Mouse (Mus musculus) lung, embryonic 14.5 days (tissue): ENCODE results near the gene Klhdc8a. TPM values are rescaled to one million over a fixed set of nuclear protein-coding genes. Genes with fewer than 3 reads are reported as not detected.
"Not testable (repeated sequence)": the region's sequence is repeated elsewhere in the genome, so short reads cannot be mapped to it uniquely, and the experiment has no call there.

ENCODE experiments used
- ATAC-seq: fragments of 200-750 bp; cut with Nextera tagmentation; 2 replicates; pipeline ENCODE4 v1.8.0; 2017; ENCODE audit warnings: mild to moderate bottlenecking, moderate TSS enrichment, moderate library complexity; ENCODE audit not compliant: insufficient read depth
- DNase-seq: peaks from one replicate; pipeline ENCODE4 v3.0.0-alpha.2; 2015
- H3K27ac ChIP-seq: fragments of 300-500 bp; sonication (generic); 2 replicates; pipeline ENCODE4 v1.5.1; 2014; ENCODE audit warnings: low read depth, mild to moderate bottlenecking, moderate library complexity
- H3K27me3 ChIP-seq: fragments of 300-500 bp; sonication (generic); 2 replicates; pipeline ENCODE4 v1.6.1; 2014; ENCODE audit warnings: low read length, control low read depth; ENCODE audit not compliant: insufficient read depth
- H3K36me3 ChIP-seq: fragments of 300-500 bp; sonication (generic); 2 replicates; pipeline ENCODE4 v1.6.1; 2014; ENCODE audit warnings: control low read depth; ENCODE audit not compliant: insufficient read depth
- H3K4me1 ChIP-seq: fragments of 300-500 bp; sonication (generic); 2 replicates; pipeline ENCODE4 v1.6.1; 2014; ENCODE audit warnings: antibody characterized with exemption, control low read depth; ENCODE audit not compliant: insufficient read depth
- H3K4me2 ChIP-seq: fragments of 300-500 bp; sonication (generic); 2 replicates; pipeline ENCODE4 v1.6.1; 2014; ENCODE audit warnings: mild to moderate bottlenecking
- H3K4me3 ChIP-seq: fragments of 300-500 bp; sonication (generic); 2 replicates; pipeline ENCODE4 v1.5.1; 2014; ENCODE audit warnings: low read depth, low read length
- H3K9ac ChIP-seq: fragments of 300-500 bp; sonication (generic); 2 replicates; pipeline ENCODE4 v1.6.1; 2014
- H3K9me3 ChIP-seq: fragments of 300-500 bp; sonication (generic); 2 replicates; pipeline ENCODE4 v1.6.1; 2016; ENCODE audit warnings: low read depth, low read length, control low read depth
- CTCF ChIP-seq: IDR thresholded peaks from 2 replicates; pipeline ENCODE4 v1.5.1; 2016; ENCODE audit warnings: antibody characterized with exemption, low read depth
- WGBS: fragments of 180-500 bp; shearing (Covaris S2); extraction: QIAGEN DNeasy Blood & Tissue Kit; methylation state at CpG from one replicate; pipeline ENCODE4 v1.1.7; 2014; 5-methylcytosine and 5-hydroxymethylcytosine counted together
- polyA plus RNA-seq: library from polyadenylated mRNA; unstranded; fragments of >200 nt; fragmentation: Nextera tagmentation; extraction: Ambion mirVana; gene quantifications from 2 replicates; pipeline ENCODE4 v1.2.1, GENCODE M21; 2014

Gene Klhdc8a
- polyA plus RNA-seq, 1 experiment from 2014 or later = 0.46 TPM

DNA sequence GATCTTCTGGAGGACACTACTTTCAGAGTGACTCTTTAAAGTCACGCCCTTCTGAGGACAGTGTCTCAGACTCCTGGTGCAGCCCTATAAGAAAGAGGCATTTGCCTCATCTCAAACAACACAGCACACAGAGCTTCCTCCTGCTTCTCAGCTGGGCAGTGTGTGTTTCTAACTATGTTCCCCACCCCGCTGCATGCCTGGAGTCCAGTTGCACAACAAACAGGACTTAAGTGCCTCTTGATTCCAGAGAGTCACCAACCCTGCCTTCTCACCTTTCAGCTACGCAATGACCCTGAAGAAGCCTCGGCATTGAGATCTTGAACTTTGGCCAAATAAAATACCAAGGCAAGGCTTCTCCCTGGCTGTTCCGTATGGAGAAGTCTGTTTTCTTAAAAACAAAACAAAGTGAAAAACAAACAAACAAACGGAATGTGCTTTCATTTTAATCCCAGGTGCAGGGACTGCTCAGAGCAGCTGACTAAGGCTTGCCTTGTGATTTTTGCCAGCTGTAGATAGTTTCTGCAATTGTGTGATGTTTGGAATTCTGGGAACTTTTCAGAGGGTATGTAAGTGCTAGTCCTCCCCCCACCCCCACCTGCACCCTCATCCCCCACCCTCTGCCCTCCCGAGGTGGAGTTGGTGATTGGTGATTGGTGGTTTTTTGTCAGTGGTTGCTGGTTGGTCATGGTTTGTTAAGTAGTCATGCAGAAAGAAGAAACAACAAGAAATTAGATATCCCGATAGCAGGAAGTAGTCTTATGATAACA, 31.5 kb upstream of the Klhdc8a start:
- Histone ChIP-seq H3K27ac (no peak overlapping the region), H3K4me3 (no peak overlapping the region), H3K27me3 (no peaks in the 10 kb centered on the region), H3K4me1 (no peaks in the 10 kb centered on the region), H3K36me3 (no peaks in the 10 kb centered on the region), H3K9me3 (no peaks in the 10 kb centered on the region), H3K9ac (no peak overlapping the region), H3K4me2 (no peak overlapping the region)
- no peak; the same call in 1 of the 2 replicates for ATAC-seq
- peak; percentile 40 for DNase-seq
- no peak for TF ChIP-seq CTCF
- 30% methylated on average over 8 of the region's 8 CpGs for WGBS

DNA sequence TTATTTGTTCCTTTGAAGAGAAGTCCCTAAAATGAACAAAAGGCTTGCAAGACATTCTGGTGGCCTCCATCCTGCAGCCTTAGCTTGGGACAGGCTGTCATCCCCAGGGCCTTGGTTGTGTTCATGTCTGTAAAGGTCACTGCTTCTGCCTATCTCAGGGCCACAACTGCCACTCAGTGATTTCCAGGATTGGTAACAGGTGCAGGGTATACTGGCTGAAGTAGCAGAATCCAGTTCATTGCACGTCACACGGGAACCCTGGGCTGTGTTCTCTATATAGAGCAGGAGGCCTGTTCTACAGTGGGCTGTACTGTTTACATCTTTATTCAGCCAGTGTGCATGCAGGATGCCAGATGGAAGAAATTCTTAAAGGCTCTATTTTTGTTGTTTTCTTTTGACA, 30.5 kb upstream of the Klhdc8a start:
- DNase-seq (no peak), ATAC-seq (no peak)
- Histone ChIP-seq H3K4me3 (no peak overlapping the region), H3K27me3 (no peaks in the 10 kb centered on the region), H3K4me2 (no peak overlapping the region), H3K4me1 (no peaks in the 10 kb centered on the region), H3K27ac (no peak overlapping the region), H3K9me3 (no peaks in the 10 kb centered on the region), H3K9ac (no peak overlapping the region), H3K36me3 (no peaks in the 10 kb centered on the region)
- no peak for TF ChIP-seq CTCF
- 55% methylated on average over 2 of the region's 2 CpGs for WGBS

DNA sequence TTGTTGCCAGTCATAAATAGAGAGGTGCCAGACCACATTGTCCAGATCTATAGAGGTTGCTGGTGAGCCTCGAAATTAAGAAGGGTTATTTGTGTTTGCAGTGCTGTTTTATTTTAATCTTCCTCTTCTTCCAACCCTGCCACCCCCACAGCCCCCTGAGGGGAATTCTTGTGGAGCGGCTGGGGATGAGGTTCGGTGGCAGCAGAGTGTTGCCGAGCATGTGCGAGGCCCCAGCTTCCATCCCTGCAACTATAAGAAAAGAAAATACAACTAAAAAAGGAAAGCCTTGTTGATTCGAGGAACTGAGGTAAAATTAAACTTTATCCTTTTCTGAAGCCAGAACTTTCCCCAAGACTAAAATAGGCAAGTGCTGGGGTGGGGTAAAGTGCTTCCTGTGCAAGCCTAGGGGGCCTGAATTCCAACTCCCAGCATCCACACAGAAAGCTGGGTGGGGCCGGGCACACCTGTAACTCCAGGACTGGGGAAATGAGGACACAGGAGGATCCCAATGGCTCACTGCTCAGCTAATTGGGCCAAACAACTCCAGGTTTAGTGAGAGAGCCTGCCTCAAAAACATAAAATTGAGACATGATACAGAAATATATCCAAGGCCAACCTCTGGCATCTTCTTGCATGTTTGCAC, 29.9 kb upstream of the Klhdc8a start:
- Histone ChIP-seq H3K27me3 (no peaks in the 10 kb centered on the region), H3K9ac (no peak overlapping the region), H3K4me3 (no peak overlapping the region), H3K36me3 (no peaks in the 10 kb centered on the region), H3K4me1 (no peaks in the 10 kb centered on the region), H3K27ac (no peak overlapping the region), H3K4me2 (no peak overlapping the region), H3K9me3 (no peaks in the 10 kb centered on the region)
- ATAC-seq = no peak
- no peak for TF ChIP-seq CTCF
- WGBS = 62% methylated on average over 7 of the region's 7 CpGs
- DNase-seq = no peak

DNA sequence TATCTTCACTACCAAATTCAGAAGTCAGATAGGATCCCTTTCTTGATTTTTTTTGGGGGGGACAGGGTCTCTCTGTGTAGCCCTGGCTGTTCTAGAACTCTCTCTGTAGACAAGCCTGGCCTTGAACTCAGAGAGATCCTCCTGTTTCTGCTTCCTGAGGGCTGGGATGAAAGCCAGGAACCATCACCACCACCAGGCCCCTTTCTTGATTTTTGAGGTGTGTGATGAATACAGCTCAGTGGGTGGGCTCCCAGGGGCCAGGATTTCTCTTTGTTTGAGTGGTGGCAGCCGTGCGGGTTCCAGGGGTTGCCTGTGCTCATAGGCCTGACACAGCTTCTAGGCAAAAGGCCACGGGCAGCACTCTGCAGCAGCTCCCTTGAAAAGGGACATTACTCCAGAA, 27.2 kb upstream of the Klhdc8a start:
- no peaks in the 10 kb centered on the region for H3K4me1 ChIP-seq
- no peak overlapping the region for H3K4me2 ChIP-seq
- no peak overlapping the region for H3K4me3 ChIP-seq
- H3K27ac ChIP-seq = no peak overlapping the region
- ATAC-seq = no peak
- H3K27me3 ChIP-seq = no peaks in the 10 kb centered on the region
- WGBS = 74% methylated on average over 3 of the region's 3 CpGs
- TF ChIP-seq CTCF = no peak
- DNase-seq = no peak
- no peaks in the 10 kb centered on the region for H3K36me3 ChIP-seq
- no peak overlapping the region for H3K9ac ChIP-seq
- H3K9me3 ChIP-seq = no peaks in the 10 kb centered on the region

DNA sequence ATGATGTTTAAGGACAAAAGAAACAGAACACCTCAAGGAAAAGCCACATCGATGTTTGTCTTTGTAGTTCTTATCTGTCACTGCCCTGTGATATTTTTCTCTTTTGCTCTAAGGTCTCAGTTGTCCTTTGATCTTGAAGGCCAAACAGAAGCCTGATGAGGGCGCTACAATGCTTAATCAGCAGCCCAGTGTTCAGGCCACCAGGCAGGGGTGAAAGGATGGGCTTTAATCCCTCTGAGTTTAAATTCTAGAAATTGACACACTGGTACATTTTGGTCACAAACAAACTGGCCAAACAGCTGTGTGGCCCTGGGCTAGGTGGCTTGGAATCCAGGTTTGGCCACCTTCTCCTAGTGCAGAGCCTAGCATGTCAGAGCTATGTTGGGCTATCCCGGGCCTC, 21.7 kb upstream of the Klhdc8a start:
- Histone ChIP-seq H3K4me2 (no peak overlapping the region), H3K27ac (no peak overlapping the region), H3K36me3 (no peaks in the 10 kb centered on the region), H3K9me3 (no peaks in the 10 kb centered on the region), H3K9ac (no peak overlapping the region), H3K27me3 (no peaks in the 10 kb centered on the region), H3K4me1 (no peaks in the 10 kb centered on the region), H3K4me3 (no peak overlapping the region)
- 53% methylated on average over 3 of the region's 3 CpGs for WGBS
- no peak for DNase-seq
- no peak for ATAC-seq
- TF ChIP-seq CTCF = no peak

DNA sequence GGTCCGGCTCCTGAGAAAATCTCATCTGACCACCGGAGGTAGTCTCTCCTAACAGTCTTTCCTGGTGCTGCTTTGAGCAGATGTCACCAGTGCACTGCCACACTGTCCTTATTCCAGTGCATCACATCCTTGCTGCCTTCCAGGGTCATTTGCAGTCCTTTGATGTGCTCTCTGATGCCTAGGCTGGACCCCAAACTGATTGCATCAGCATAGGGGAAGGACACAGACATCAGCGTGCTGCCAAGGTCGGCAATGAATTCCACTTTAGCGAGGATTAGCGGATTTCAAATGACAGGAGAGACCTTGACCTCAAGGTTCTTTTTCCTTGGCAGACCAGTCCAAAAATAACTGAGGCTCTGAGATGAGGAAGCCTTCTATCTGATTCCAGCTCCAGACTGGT, 21.3 kb upstream of the Klhdc8a start:
- no peak for TF ChIP-seq CTCF
- H3K4me2 ChIP-seq = no peak overlapping the region
- H3K9me3 ChIP-seq = no peaks in the 10 kb centered on the region
- DNase-seq (no peak), ATAC-seq (no peak)
- no peaks in the 10 kb centered on the region for H3K4me1 ChIP-seq
- H3K27ac ChIP-seq = no peak overlapping the region
- WGBS = 58% methylated on average over 6 of the region's 6 CpGs
- H3K27me3 ChIP-seq = no peaks in the 10 kb centered on the region
- no peak overlapping the region for H3K4me3 ChIP-seq
- no peak overlapping the region for H3K9ac ChIP-seq
- H3K36me3 ChIP-seq = no peaks in the 10 kb centered on the region

DNA sequence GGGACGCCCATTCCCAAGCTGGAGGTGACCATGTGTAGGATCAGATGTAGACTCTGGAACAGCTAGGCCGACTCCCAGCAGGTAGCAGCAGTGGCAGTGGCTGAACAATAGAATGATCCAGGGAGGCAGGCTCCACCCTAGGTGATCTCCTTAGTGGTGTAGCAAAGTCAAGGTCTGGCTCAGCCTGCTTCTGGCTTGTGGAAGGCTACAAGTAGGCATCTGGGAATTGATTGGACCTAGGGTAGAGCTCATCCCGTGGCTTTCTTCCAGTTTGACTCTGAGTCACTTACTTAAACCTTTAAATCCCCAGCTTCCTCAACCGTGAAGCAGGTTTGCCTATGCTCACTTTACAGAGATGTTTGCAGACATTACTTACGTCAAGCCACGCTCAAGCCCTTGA, 17.8 kb upstream of the Klhdc8a start:
- H3K27me3 ChIP-seq, ATAC-seq, H3K4me2 ChIP-seq, H3K4me1 ChIP-seq, H3K9me3 ChIP-seq, H3K36me3 ChIP-seq, H3K27ac ChIP-seq, H3K4me3 ChIP-seq, DNase-seq, H3K9ac ChIP-seq: not testable (repeated sequence)
- WGBS = 63% methylated on average over 6 of the region's 6 CpGs
